Mouse (Mus musculus) layer of hippocampus, postnatal 36 days (tissue): Measurements from ENCODE around the gene Nlrp9a. TPM values are rescaled to one million over a fixed set of nuclear protein-coding genes. Genes with fewer than 3 reads are reported as not detected.
"Not testable (repeated sequence)": the region's sequence is repeated elsewhere in the genome, so short reads cannot be mapped to it uniquely, and the experiment has no call there.

Experiments
- DNase-seq, 2 experiments: peaks; one replicate each; pipeline ENCODE4 v3.0.0; 2022
- microRNA-seq, 2 experiments: library from miRNA; unstranded; fragments of <30 nt; microRNA quantifications; one replicate each; pipeline ENCODE4 v1.2.0; 2021
- total RNA-seq, 2 experiments: library from RNA; stranded (reverse); gene quantifications; 2 replicates each; pipeline ENCODE4 v1.2.3; 2021

Nlrp9a gene
- not detected for total RNA-seq

- DNase-seq, result not testable (repeated sequence)
These were observed at the start of gene Nlrp9a for GRCm38 (mm10) chr7:26534723-26535122. Gene Nlrp9a (plus strand): TSS chr7:26535023.

GRCm38 (mm10) chr7:26489514-26489913, 45.3 kb upstream of the Nlrp9a start:
- not testable (repeated sequence) for DNase-seq

GRCm38 (mm10) chr7:26589077-26589476, 54.3 kb downstream of the Nlrp9a start:
- DNase-seq, result no peak

GRCm38 (mm10) chr7:26589774-26590173, 55.0 kb downstream of the Nlrp9a start:
- no peak for DNase-seq

GRCm38 (mm10) chr7:26618364-26618763, 83.5 kb downstream of the Nlrp9a start, which contains the start of gene Vmn1r185:
Gene Vmn1r185 (minus strand): TSS chr7:26618464.
- not testable (repeated sequence) for DNase-seq

Small RNAs within 50 kb of the gene (microRNA-seq; reads per million reads assigned to microRNA genes)
- 0 reads per million in 2 experiments for gene Gm25947

Other genes with a start within 250 kb of the Nlrp9a start
- gene Cyp2a4, start 227.9 kb upstream of the Nlrp9a start, total RNA-seq, result not detected
- gene Nlrp9c, start 131.3 kb upstream of the Nlrp9a start, total RNA-seq, result not detected
- gene Nlrp4a, start 99.9 kb upstream of the Nlrp9a start, total RNA-seq, result not detected
- gene Vmn1r185, start 83.4 kb downstream of the Nlrp9a start, total RNA-seq, result not detected
- not detected for gene Cyp2b23, start 151.4 kb downstream of the Nlrp9a start, total RNA-seq
- gene Cyp2b19, start 222.1 kb downstream of the Nlrp9a start, total RNA-seq, result not detected